Mouse (Mus musculus) liver, adult (tissue): ENCODE data around the gene Prmt7.

Source experiments
- GATA4 ChIP-seq: IDR thresholded peaks from 2 replicates; pipeline ENCODE4 v1.6.1; 2014; ENCODE audit warnings: mild to moderate bottlenecking, low read length; ENCODE audit not compliant: insufficient replicate concordance

Gene Prmt7

GRCm38 (mm10) chr8:106300739-106301715, 90.3 kb downstream of the Prmt7 start:
- no peak for TF ChIP-seq GATA4
